Mouse (Mus musculus): ENCODE data around the gene Vmn1r194. TPM values are rescaled to one million over a fixed set of nuclear protein-coding genes. Genes with fewer than 3 reads are reported as not detected.
"Not testable (repeated sequence)": the region's sequence is repeated elsewhere in the genome, so short reads cannot be mapped to it uniquely, and the experiment has no call there.

The Vmn1r194 gene
- not detected in 2 replicates for total RNA-seq (2012; rRNA removed)

DNA sequence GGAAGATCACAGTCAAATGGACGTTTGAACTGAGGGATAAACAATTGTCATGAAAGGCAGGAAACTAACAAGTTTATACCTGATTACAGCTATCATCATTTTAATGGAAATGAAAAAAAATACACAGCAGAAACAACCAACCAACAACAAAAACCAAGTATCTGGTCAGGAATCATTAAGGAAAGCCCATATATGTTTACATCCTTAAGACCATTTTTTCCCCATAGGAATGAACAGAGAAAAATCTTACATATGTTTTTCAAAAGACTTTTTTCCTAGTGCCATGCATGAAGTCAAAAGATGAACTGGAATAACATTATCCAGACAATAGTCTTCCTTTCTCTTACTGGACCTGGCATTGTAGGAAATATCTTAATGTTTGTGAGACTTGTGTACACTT lies at the start of gene Vmn1r194:
Vmn1r194 (plus strand) TSS at position 301 of the 400 bp plus-strand sequence.
- in situ Hi-C loops (cut with MboI; ENCODE audit: low sequenced_read_pairs in 2 of 2, unreplicated experiment in 2 of 2), result no loop called here
- TF ChIP-seq CHD2 (IDR thresholded peaks at IDR 0.05; ENCODE audit: low read depth, low read length) (no peak), MAFK (IDR thresholded peaks at IDR 0.05; ENCODE audit: insufficient read depth, low read depth, low read length) (no peak), ZC3H11A (IDR thresholded peaks at IDR 0.05; ENCODE audit: borderline replicate concordance, low read depth, low read length) (no peak), ZNF384 (IDR thresholded peaks at IDR 0.05; ENCODE audit: low read depth, low read length) (no peak), HCFC1 (IDR thresholded peaks at IDR 0.05; ENCODE audit: borderline replicate concordance, insufficient read depth, low read length) (no peak)
- Histone ChIP-seq H3K9ac (ENCODE audit: insufficient read depth, low read depth, low read length, poor library complexity, severe bottlenecking) (no peak within 1 kb of the TSS), H3K36me3 (ENCODE audit: control insufficient read depth, insufficient read depth, low read length, poor library complexity, severe bottlenecking) (no peaks in the 10 kb centered on the region), H3K4me1 (ENCODE audit: control insufficient read depth in 2 of 2, insufficient read depth in 2 of 2, low read length in 2 of 2, poor library complexity in 1 of 2) (no peaks in the 10 kb centered on the region), H3K4me3 (ENCODE audit: insufficient read depth in 1 of 2, low read depth in 1 of 2, low read length in 2 of 2, poor library complexity in 1 of 2, severe bottlenecking in 1 of 2) (no peak within 1 kb of the TSS), H3K27ac (ENCODE audit: insufficient read depth, low read depth, low read length, poor library complexity, severe bottlenecking) (no peak within 1 kb of the TSS), H3K9me3 (ENCODE audit: control insufficient read depth, insufficient read depth, low read depth, low read length) (no peaks in the 10 kb centered on the region)
- no peak for DNase-seq (ENCODE audit: low read depth, low spot score)

DNA sequence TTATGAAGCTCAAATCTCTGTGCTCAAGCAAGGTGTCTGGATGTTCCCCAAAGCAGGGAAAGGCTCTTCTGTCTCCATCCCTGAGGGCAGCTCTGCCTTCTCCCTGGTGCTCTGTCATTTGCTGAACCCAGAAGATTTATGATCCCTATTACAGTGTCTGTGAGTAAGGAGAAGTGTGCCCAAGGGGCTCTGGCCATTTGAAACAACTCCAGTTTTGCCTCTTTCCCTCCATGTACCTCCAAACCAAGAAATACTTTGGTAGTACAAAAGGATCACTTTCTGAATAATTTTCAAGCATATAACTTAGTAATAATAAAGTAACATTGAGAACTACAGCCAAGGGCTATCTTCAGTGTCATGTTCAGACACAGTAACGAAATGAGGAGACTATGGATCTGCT lies 21.0 kb upstream of the Vmn1r194 start, which contains the start of gene Vmn1r193:
Vmn1r193 (minus strand) TSS at position 101 of the 400 bp plus-strand sequence.
- H3K9ac ChIP-seq (ENCODE audit: insufficient read depth, low read depth, low read length, poor library complexity, severe bottlenecking); H3K4me1 ChIP-seq (ENCODE audit: control insufficient read depth in 2 of 2, insufficient read depth in 2 of 2, low read length in 2 of 2, poor library complexity in 1 of 2); H3K9me3 ChIP-seq (ENCODE audit: control insufficient read depth, insufficient read depth, low read depth, low read length); in situ Hi-C loops (cut with MboI; ENCODE audit: low sequenced_read_pairs in 2 of 2, unreplicated experiment in 2 of 2); H3K27ac ChIP-seq (ENCODE audit: insufficient read depth, low read depth, low read length, poor library complexity, severe bottlenecking); H3K4me3 ChIP-seq (ENCODE audit: insufficient read depth in 1 of 2, low read depth in 1 of 2, low read length in 2 of 2, poor library complexity in 1 of 2, severe bottlenecking in 1 of 2); DNase-seq (ENCODE audit: low read depth, low spot score); H3K36me3 ChIP-seq (ENCODE audit: control insufficient read depth, insufficient read depth, low read length, poor library complexity, severe bottlenecking): not testable (repeated sequence)

DNA sequence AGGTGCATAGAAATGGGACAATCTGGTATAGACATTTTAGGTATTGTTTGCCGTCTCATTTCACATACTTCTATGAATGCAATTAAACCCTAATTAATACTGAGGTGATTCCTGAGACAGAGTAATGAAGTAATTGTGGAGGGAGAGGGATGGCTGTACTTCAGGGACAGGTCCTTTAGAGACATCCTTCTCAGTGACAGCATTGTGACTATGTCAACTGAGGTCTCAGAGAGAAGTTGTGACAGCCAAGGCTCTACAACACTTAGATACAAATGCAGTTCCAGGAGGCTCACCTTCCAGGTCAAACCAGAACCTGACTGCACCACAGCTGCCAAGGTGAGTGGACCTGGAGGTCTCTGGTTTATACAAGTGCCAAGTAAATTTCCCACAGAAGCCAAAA lies 26.2 kb downstream of the Vmn1r194 start, which contains the start of gene Vmn1r195:
Vmn1r195 (plus strand) TSS at position 301 of the 400 bp plus-strand sequence.
- in situ Hi-C loops (cut with MboI; ENCODE audit: low sequenced_read_pairs in 2 of 2, unreplicated experiment in 2 of 2); H3K9ac ChIP-seq (ENCODE audit: insufficient read depth, low read depth, low read length, poor library complexity, severe bottlenecking); H3K36me3 ChIP-seq (ENCODE audit: control insufficient read depth, insufficient read depth, low read length, poor library complexity, severe bottlenecking); H3K4me1 ChIP-seq (ENCODE audit: control insufficient read depth in 2 of 2, insufficient read depth in 2 of 2, low read length in 2 of 2, poor library complexity in 1 of 2); DNase-seq (ENCODE audit: low read depth, low spot score); H3K9me3 ChIP-seq (ENCODE audit: control insufficient read depth, insufficient read depth, low read depth, low read length); H3K4me3 ChIP-seq (ENCODE audit: insufficient read depth in 1 of 2, low read depth in 1 of 2, low read length in 2 of 2, poor library complexity in 1 of 2, severe bottlenecking in 1 of 2); H3K27ac ChIP-seq (ENCODE audit: insufficient read depth, low read depth, low read length, poor library complexity, severe bottlenecking): not testable (repeated sequence)

DNA sequence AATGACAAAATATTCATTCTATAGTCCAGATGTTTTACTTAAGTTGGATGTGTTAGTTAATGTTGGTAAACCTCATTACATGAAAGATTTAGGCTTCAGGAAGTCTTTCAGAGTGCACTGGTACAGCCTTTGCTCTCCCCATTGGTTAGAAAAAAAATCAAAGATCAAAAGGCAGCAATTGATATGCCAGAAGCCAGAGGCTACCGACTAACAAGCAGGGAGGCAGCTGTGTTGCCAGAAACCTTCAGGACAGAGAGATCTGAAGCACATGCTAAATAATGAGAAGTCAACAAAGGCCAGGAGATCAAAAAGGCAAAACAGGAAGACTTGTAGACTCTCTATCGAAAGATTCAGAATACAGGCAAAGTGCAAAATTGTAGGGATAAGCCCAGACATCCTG lies 27.7 kb downstream of the Vmn1r194 start:
- H3K9ac ChIP-seq (ENCODE audit: insufficient read depth, low read depth, low read length, poor library complexity, severe bottlenecking), result no peak overlapping the region
- H3K27ac ChIP-seq (ENCODE audit: insufficient read depth, low read depth, low read length, poor library complexity, severe bottlenecking), result no peak overlapping the region
- no peaks in the 10 kb centered on the region for H3K9me3 ChIP-seq (ENCODE audit: control insufficient read depth, insufficient read depth, low read depth, low read length)
- no peak overlapping the region for H3K4me3 ChIP-seq (ENCODE audit: insufficient read depth in 1 of 2, low read depth in 1 of 2, low read length in 2 of 2, poor library complexity in 1 of 2, severe bottlenecking in 1 of 2)
- DNase-seq (ENCODE audit: low read depth, low spot score), result no peak
- no peaks in the 10 kb centered on the region for H3K36me3 ChIP-seq (ENCODE audit: control insufficient read depth, insufficient read depth, low read length, poor library complexity, severe bottlenecking)
- TF ChIP-seq ZC3H11A (IDR thresholded peaks at IDR 0.05; ENCODE audit: borderline replicate concordance, low read depth, low read length), result no peak
- TF ChIP-seq ZNF384 (IDR thresholded peaks at IDR 0.05; ENCODE audit: low read depth, low read length), result no peak
- no peak for TF ChIP-seq HCFC1 (IDR thresholded peaks at IDR 0.05; ENCODE audit: borderline replicate concordance, insufficient read depth, low read length)
- TF ChIP-seq MAFK (IDR thresholded peaks at IDR 0.05; ENCODE audit: insufficient read depth, low read depth, low read length), result no peak
- no peak for TF ChIP-seq CHD2 (IDR thresholded peaks at IDR 0.05; ENCODE audit: low read depth, low read length)
- in situ Hi-C loops (cut with MboI; ENCODE audit: low sequenced_read_pairs in 2 of 2, unreplicated experiment in 2 of 2), result no loop called here
- H3K4me1 ChIP-seq (ENCODE audit: control insufficient read depth in 2 of 2, insufficient read depth in 2 of 2, low read length in 2 of 2, poor library complexity in 1 of 2), result no peaks in the 10 kb centered on the region

DNA sequence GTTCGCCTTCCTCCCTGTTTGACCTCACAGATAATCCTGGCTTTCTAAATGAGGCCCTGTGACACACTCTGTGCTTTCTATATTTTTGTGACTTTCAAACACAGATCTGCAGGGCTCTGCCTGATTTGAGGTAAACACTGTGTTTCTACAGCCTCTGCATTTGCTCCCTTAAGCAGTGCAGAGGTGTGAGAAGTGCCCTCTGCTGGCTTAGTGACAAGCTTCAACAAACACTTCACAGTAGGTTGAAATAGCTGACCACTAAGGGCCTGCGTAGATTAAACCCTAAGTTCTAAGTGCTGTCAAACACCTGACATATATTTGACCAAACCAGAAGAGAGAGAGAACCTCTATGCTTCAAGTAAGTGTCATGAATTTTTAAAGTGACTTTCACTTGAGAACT lies 40.6 kb downstream of the Vmn1r194 start:
- TF ChIP-seq ZC3H11A (IDR thresholded peaks at IDR 0.05; ENCODE audit: borderline replicate concordance, low read depth, low read length) (no peak), CHD2 (IDR thresholded peaks at IDR 0.05; ENCODE audit: low read depth, low read length) (no peak), HCFC1 (IDR thresholded peaks at IDR 0.05; ENCODE audit: borderline replicate concordance, insufficient read depth, low read length) (no peak), ZNF384 (IDR thresholded peaks at IDR 0.05; ENCODE audit: low read depth, low read length) (no peak), MAFK (IDR thresholded peaks at IDR 0.05; ENCODE audit: insufficient read depth, low read depth, low read length) (no peak)
- H3K9ac ChIP-seq (ENCODE audit: insufficient read depth, low read depth, low read length, poor library complexity, severe bottlenecking), result no peak overlapping the region

More for the DNA sequence above, 40.6 kb downstream of the Vmn1r194 start:
- no peak for DNase-seq (ENCODE audit: low read depth, low spot score)
- Histone ChIP-seq H3K9me3 (ENCODE audit: control insufficient read depth, insufficient read depth, low read depth, low read length) (no peaks in the 10 kb centered on the region), H3K27ac (ENCODE audit: insufficient read depth, low read depth, low read length, poor library complexity, severe bottlenecking) (no peak overlapping the region), H3K4me3 (ENCODE audit: insufficient read depth in 1 of 2, low read depth in 1 of 2, low read length in 2 of 2, poor library complexity in 1 of 2, severe bottlenecking in 1 of 2) (no peak overlapping the region), H3K36me3 (ENCODE audit: control insufficient read depth, insufficient read depth, low read length, poor library complexity, severe bottlenecking) (no peaks in the 10 kb centered on the region), H3K4me1 (ENCODE audit: control insufficient read depth in 2 of 2, insufficient read depth in 2 of 2, low read length in 2 of 2, poor library complexity in 1 of 2) (no peaks in the 10 kb centered on the region)
- in situ Hi-C loops (cut with MboI; ENCODE audit: low sequenced_read_pairs in 2 of 2, unreplicated experiment in 2 of 2), result no loop called here
